Mouse (Mus musculus): ENCODE measurements around the gene Mtss1l. TPM values are rescaled to one million over a fixed set of nuclear protein-coding genes. Genes with fewer than 3 reads are reported as not detected.

The Mtss1l gene
- polyA plus RNA-seq (2015; fragmentation: Nextera tagmentation; extraction: Ambion mirVana) = 6.0 and 7.1 TPM in 2 replicates

DNA sequence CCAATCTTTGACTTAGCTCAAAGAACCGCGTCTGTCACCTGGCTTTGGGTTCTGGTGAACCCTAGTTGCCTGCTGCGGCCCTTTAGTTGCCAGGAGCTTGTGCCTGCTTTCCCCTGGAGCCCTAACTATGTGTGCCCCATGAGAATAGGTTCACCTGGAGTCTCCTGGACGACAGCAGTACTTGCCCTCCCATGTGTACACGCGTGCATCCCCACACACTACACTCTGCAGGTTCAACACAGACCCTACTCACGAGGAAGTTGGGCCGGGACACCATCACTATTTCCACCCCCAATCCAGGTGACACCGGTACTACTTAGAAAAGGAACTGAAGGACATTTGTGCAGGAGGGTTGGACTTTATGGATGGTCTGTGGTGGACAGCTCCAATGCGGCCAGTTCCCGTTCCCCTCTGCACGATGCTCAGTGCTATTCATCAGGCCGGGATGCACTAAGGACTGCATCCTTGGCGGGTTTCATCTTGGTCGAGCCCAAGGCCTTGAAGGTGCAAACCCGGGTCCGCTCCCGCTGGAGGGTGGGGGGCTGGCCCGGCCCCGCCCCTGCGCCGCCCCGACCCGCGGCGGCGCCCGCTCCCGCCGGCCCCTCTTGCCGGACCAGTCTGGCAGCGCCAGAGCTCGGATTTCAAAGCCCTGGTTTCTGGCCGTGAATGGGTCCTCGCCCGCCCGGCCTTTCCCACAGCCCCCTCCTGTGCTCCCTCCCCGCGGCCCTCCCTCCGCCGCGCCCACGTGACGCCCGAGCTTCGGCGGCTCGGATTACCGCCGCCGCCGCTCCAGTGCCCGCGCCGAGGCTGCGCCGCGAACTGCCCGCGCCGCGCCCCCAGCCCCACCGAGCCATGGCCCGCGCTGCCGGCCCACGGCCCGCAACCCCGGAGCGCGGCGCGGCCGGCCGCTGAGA is at the start of gene Mtss1l:
TSS of gene Mtss1l (plus strand) at position 792 of the 914 bp plus-strand sequence.

Other genes with a start within 250 kb of the Mtss1l start
- 9.9 TPM in 2 replicates for gene Vac14, start 102.9 kb upstream of the Mtss1l start, polyA plus RNA-seq (2015; fragmentation: Nextera tagmentation; extraction: Ambion mirVana)
- 1.7 and 2.3 TPM in 2 replicates for gene Il34, start 84.4 kb downstream of the Mtss1l start, polyA plus RNA-seq (2015; fragmentation: Nextera tagmentation; extraction: Ambion mirVana)
- gene Cog4, start 125.1 kb downstream of the Mtss1l start, polyA plus RNA-seq (2015; fragmentation: Nextera tagmentation; extraction: Ambion mirVana) = 35.8 and 37.4 TPM in 2 replicates
- 47.1 and 49.0 TPM in 2 replicates for gene Sf3b3, start 125.3 kb downstream of the Mtss1l start, polyA plus RNA-seq (2015; fragmentation: Nextera tagmentation; extraction: Ambion mirVana)
- 5.1 and 5.9 TPM in 2 replicates for gene Fuk, start 181.0 kb downstream of the Mtss1l start, polyA plus RNA-seq (2015; fragmentation: Nextera tagmentation; extraction: Ambion mirVana)
- 18.4 and 19.5 TPM in 2 replicates for gene St3gal2, start 198.4 kb downstream of the Mtss1l start, polyA plus RNA-seq (2015; fragmentation: Nextera tagmentation; extraction: Ambion mirVana)

Data from urinary bladder, postnatal 0 days (tissue).